Mouse (Mus musculus) MN1 (cell line): ENCODE results near the gene Acadvl.

Experiments used
- DNase-seq: peaks from one replicate; pipeline ENCODE4 v3.0.0-alpha.2; 2016; ENCODE audit warnings: low spot score

The Acadvl gene

GRCm38 (mm10) chr11:70001865-70002264 is 13.3 kb downstream of the Acadvl start:
- peak; percentile 58 for DNase-seq

DNA sequence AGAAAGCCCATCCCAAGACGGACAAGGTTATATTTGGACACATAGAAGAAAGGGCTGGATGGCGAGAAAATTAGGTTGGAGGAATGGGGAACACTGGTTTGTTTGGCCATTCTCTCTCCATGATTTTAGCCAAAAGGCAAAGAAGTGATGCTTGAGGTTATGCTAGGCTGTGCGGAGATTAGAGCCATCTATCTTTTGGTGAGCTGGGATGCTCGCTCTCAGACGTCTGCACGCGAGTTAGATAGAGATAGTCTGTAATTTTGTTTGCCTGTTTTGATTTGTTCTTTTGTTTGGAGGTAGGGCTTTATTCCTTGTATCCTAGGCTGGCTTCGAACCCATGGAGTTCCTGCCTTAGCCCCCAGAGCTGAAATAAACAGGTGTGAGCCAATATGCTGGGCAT is 14.1 kb downstream of the Acadvl start:
- no peak for DNase-seq

- peak; percentile 94 for DNase-seq
These were observed 14.8 kb downstream of the Acadvl start, which contains the start of gene Dvl2 for GRCm38 (mm10) chr11:70000396-70000898. TSS of gene Dvl2 (plus strand) at chr11:70000595.

DNA sequence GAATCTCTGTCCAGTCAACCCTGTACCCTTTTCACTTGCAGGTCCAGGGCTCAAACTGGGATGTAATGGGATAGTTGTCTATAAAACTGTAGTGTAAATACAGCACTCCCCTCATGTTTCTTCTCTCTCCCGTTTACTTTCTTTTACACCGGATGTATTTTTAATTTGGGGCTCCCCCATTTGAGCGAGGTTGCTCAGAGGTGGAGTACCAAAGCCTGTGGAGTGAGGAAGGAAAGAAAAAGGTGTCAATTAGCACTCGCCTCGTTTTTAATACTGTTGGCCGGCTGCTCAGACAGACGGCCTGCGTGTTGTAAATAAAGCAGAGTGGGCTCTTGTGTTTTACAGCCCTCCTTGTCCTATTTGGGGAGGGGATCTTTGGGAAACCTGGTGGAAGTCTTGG is 15.5 kb downstream of the Acadvl start:
- DNase-seq, result no peak

DNA sequence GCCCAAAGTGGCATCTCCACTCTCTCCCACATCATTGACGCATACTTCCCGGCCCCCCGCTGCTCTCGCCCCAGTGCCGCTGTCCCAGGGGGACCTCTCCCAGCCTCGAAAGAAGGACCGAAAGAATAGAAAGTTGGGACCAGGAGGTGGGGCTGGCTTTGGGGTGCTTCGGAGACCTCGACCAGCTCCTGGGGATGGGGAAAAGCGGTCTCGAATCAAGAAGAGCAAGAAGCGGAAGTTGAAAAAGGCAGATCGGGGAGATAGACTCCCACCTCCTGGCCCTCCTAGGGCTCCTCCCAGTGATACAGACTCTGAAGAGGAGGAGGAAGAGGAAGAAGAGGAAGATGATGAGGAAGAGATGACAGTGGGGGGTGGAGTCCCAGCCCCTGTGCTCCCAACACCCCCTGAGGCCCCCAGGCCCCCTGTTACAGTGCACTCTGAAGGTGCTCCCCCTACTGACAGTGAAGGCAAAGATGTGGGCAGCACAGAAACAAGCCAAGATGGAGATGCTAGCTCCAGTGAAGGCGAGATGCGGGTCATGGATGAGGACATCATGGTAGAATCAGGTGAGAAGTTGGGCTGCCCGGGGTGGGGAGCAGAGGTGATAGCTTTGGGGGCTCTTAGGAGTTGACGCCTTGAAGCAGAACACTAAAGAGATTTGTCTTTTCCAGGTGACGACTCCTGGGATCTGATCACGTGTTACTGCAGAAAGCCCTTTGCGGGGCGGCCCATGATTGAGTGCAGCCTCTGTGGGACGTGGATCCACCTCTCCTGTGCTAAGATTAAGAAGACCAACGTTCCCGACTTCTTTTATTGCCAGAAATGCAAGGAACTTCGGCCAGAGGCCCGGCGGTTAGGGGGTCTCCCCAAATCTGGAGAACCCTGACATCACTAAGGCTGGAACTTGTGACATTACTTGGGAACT is 16.4 kb downstream of the Acadvl start:
- DNase-seq, result no peak

DNA sequence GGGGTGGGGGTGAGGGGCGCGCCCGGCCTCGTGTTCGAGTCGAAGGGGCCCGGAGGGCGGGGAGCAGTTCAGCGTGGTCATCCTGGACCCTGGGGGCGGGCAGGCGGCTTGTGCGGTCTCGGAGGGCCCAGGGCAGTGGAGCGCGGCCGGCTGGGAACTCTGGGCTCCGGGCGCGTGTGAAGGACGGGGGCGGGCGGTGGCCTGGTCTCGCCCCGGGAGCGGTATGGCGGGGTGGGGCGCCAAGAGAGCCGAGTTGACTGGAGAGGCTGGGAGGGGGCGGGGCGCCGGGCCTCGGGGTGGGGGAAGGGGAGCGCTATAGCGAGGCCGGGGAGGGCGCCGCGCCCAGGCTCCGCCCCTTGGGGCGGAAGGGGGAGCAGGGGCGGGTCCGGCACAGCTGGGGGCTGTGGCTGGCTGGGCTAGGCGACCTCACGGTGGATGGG is 18.1 kb downstream of the Acadvl start:
- peak; percentile 84 for DNase-seq

GRCm38 (mm10) chr11:69996161-69997061 is 18.8 kb downstream of the Acadvl start:
- peak; percentile 50 for DNase-seq

GRCm38 (mm10) chr11:69995391-69995960 is 19.7 kb downstream of the Acadvl start, which contains the start of gene Phf23:
TSS of gene Phf23 (plus strand) at chr11:69995777.
- peak; percentile 98 for DNase-seq

DNA sequence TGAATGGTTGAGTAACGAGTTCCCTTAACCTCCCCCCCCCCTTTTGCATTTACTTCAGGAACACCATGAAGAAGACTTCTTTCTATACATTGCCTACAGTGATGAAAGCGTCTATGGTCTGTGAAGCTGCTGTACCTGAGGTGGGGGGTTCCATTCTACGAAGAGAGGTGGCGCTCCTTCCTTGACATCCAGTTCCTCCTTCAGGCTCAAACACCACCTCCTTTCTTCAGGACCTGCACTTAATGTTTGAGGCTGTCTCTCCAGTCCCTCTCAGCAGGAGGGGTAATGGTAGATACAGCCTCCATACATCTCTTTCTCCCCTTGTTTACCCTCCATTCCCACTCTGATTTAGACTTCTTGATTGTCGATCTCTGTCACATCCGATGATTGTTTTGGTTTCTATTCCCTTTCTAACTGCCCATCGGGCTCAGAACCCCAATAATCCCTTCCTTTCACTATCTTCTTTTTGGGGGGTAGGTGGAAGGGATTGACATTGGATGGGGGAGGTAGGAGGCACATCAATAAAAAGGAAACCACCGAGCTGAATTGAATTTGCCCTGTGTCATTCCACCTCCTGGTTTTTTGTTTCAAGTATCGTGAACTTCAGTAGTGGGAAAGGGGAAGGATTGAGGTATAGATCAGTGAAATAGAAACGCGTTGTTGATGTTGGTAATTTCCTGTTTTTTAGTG is 20.7 kb downstream of the Acadvl start:
- no peak for DNase-seq

- no peak for DNase-seq
These were observed 22.3 kb downstream of the Acadvl start for GRCm38 (mm10) chr11:69992932-69993331.

DNA sequence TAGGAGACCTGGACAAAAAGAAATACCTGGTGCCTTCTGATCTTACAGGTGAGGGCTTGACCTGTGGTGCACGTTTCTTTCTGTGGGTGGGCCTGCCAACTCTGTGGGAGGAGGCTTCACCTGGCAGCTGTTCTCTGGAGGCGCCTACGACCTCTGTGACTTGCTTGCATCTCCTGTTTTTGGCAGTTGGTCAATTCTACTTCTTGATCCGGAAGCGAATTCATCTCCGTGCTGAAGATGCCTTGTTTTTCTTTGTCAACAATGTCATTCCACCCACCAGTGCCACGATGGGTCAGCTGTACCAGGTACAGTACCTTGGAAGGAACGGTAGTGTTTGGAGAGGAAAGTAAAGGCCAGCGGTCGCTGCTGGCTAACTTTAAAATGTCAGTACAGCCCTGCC is 22.8 kb downstream of the Acadvl start:
- no peak for DNase-seq

- no peak for DNase-seq
These were observed 23.5 kb downstream of the Acadvl start for GRCm38 (mm10) chr11:69991711-69992110.

DNA sequence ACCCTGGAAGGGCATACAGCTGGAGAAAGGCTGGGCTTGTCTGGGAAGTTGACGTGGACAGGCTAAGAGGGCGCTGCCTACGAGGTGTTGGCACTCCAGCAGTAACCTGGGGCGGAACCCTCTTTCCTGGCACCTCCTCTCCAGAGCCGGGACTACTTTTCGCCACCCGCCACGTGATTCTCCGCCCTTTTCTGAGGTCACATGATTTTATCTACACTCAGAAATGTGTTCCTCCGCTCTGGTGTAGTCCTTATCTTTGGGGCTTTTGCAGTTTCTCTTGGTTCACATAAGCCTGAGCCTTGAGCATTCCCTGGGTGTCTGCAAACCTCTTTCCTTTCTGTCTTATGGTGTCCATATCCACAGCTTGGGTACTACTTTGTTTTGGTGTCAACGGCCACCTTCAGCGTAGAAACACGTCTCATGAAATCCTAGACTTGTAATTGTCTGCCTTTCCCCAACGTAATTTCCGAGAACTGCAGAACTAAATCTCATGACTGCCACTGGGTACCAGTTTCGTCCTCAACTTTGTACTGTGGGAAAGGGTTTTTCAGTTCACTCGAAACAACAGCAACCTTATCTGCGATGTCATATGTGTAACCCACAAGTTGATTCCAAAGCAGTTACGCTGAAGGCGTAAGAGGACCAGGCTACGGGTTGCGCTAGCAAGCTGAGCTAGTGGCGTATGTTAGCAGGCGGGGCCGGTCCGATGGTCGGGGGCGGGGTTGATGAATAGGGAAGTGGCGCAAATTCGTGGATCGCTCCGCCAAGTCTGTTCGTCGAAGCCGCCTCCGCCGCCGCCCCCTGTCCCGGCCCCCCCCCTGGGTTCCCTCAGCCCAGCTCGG is 24.1 kb downstream of the Acadvl start, which contains the start of gene Gabarap:
Gabarap (plus strand) TSS at position 294 of the 842 bp plus-strand sequence.
- peak; percentile 95 for DNase-seq

GRCm38 (mm10) chr11:69989949-69990348 is 25.3 kb downstream of the Acadvl start:
- DNase-seq, result no peak

DNA sequence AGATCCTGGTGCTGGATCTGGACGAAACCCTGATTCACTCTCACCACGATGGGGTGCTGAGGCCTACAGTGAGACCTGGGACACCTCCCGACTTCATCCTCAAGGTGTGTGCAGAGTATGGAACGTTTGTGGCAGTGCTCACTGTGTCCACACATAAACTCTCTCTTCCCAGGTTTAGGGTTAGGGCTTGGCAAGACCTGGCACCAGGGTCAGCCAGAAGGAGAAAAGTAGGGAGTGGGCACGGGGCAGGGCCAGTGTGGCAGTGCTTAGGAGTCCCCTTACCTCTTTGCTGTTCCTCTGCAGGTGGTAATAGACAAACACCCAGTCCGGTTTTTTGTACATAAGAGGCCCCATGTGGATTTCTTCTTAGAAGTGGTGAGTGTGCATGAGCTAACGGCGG is 30.8 kb downstream of the Acadvl start:
- no peak for DNase-seq

DNA sequence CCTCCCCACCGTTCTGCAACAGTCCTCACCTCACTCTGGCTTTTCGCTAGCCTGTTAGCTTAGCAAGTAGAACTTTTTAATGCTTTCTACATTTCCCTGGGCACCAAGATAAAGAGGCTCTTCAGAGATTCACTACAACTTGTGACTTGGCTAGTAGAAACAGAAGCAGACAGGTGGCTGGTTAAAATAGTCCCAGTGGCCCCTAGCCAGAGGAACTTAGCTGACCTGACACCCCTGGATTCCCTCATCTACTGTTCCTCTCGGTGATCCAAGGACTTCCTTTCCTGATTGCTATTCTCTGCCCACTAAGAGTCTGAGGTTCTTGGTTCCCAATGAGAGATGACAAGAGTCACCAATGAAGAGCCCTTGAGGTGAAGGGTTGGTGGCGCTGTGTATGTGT is 31.8 kb downstream of the Acadvl start:
- DNase-seq, result no peak

- DNase-seq, result no peak
These were observed 32.3 kb downstream of the Acadvl start for GRCm38 (mm10) chr11:69982877-69983276.

GRCm38 (mm10) chr11:69982225-69982624 is 33.0 kb downstream of the Acadvl start, which contains the start of gene Elp5:
TSS of gene Elp5 (minus strand) at chr11:69982517.
- no peak for DNase-seq

DNA sequence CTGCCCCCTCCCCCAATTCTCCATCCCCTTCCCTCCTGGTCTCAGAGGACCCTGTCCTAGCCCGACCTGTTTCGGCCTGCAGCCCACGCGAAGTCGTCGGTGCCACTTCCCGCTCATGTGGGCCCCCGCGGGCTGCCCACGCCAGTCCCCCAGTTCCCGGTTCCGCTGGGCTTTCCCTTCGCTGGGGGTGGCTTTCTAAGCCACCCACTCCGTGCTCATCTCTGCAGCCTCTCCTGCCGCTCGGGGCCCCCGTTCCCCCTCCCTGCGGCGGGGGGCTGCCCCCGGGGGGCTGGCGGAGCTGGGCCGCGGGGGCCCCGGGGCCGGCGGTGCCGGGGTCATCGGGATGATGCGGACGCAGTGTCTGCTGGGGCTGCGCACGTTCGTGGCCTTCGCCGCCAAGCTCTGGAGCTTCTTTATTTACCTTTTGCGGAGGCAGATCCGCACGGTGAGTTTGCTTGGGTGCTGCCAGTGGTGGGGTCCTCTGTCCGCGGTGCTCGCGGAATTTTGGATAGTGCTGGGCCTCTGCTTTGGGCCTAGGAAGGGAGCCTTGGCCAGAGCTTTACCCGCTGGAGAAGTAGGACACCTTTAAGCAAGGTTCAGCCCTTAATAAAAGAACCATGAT is 34.0 kb downstream of the Acadvl start, which contains the start of gene Ctdnep1:
Ctdnep1 (plus strand) TSS at position 16 of the 622 bp plus-strand sequence.
- no peak for DNase-seq
